Mouse (Mus musculus): ENCODE results near the gene Tes.

DNA sequence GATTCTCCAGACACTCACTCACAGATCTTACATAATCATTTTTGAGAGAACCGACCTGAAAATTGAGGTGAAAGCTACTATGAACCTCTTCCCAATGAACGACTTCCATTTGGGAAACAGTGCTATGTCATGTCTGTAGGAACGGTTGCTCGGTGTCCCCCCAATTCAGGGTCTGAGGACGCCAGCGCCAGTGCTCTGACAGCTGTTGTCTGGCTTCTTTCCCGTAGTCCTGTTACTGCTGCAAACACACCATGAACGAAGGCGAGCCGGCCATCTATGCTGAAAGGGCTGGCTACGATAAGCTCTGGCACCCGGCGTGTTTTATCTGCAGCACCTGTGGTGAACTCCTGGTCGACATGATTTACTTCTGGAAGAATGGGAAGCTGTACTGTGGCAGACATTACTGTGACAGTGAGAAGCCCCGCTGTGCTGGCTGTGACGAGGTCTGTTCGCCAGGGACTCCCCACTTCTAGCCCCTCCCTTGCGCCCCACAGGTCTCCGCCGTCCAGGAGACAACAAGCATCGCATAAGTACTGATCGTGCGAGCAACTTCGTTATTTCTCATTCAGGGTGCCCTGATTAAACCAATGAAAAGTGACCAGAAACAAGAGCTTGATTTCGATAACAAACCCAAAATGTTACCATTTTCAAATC lies 34.7 kb downstream of the Tes start:
- TF ChIP-seq CTCF (IDR thresholded peaks at IDR 0.05), result no peak
- no peak for TF ChIP-seq EP300 (IDR thresholded peaks at IDR 0.05)
